Mouse (Mus musculus): ENCODE results near the gene Pebp1. TPM values are rescaled to one million over a fixed set of nuclear protein-coding genes. Genes with fewer than 3 reads are reported as not detected.

The Pebp1 gene
- polyA plus RNA-seq, 1 experiment from 2014 or later = 847 TPM

Other genes starting within 250 kb of the Pebp1 start
- gene Suds3, start 171.5 kb downstream of the Pebp1 start, polyA plus RNA-seq (2016; fragmentation: Nextera tagmentation; extraction: Ambion mirVana) = 109 and 112 TPM in 2 replicates
- gene Taok3, start 167.5 kb downstream of the Pebp1 start, polyA plus RNA-seq (2016; fragmentation: Nextera tagmentation; extraction: Ambion mirVana) = 29.5 and 38.7 TPM in 2 replicates
- gene Vsig10, start 31.5 kb upstream of the Pebp1 start, polyA plus RNA-seq (2016; fragmentation: Nextera tagmentation; extraction: Ambion mirVana) = 2.4 and 2.8 TPM in 2 replicates
- gene Wsb2, start 69.7 kb upstream of the Pebp1 start, polyA plus RNA-seq (2016; fragmentation: Nextera tagmentation; extraction: Ambion mirVana) = 138 and 140 TPM in 2 replicates
- 52.1 and 53.4 TPM in 2 replicates for gene Rfc5, start 101.4 kb upstream of the Pebp1 start, polyA plus RNA-seq (2016; fragmentation: Nextera tagmentation; extraction: Ambion mirVana)
- gene Ksr2, start 126.4 kb upstream of the Pebp1 start, polyA plus RNA-seq (2016; fragmentation: Nextera tagmentation; extraction: Ambion mirVana) = 3.4 TPM in 2 replicates

All from neural tube, embryonic 12.5 days (tissue).